Mouse (Mus musculus): Measurements from ENCODE around the gene Pnma1. TPM values are rescaled to one million over a fixed set of nuclear protein-coding genes. Genes with fewer than 3 reads are reported as not detected.

Pnma1 gene
- polyA plus RNA-seq, 1 experiment from 2014 or later = 0.88 TPM

GRCm38 (mm10) chr12:84125892-84126291, 22.4 kb downstream of the Pnma1 start:
- no peak overlapping the region for H3K27ac ChIP-seq (replicated peaks; ENCODE audit: low read depth, low read length)
- no peak overlapping the region for H3K9ac ChIP-seq (replicated peaks; ENCODE audit: low read length)
- H3K27me3 ChIP-seq (ENCODE audit: control insufficient read depth, insufficient read depth, low read length) = no peaks in the 10 kb centered on the region
- H3K4me2 ChIP-seq (ENCODE audit: low read depth, low read length) = no peak overlapping the region
- H3K4me3 ChIP-seq (ENCODE audit: low read depth, low read length) = no peak overlapping the region
- no peak for DNase-seq (ENCODE audit: low spot score)
- ATAC-seq (replicated peaks; ENCODE audit: insufficient number of reproducible peaks, low FRiP score, low TSS enrichment, low read depth) = no peak
- H3K4me1 ChIP-seq (ENCODE audit: control insufficient read depth, insufficient read depth, low read length) = no peaks in the 10 kb centered on the region
- WGBS = 77% methylated on average over 12 of the region's 12 CpGs
- no peaks in the 10 kb centered on the region for H3K9me3 ChIP-seq (replicated peaks; ENCODE audit: control insufficient read depth, low read length)
- H3K36me3 ChIP-seq (replicated peaks; ENCODE audit: control insufficient read depth, insufficient read depth, low read depth, low read length) = no peaks in the 10 kb centered on the region

GRCm38 (mm10) chr12:84119584-84119983, 28.7 kb downstream of the Pnma1 start:
- Histone ChIP-seq H3K4me2 (ENCODE audit: low read depth, low read length) (no peak overlapping the region), H3K36me3 (replicated peaks; ENCODE audit: control insufficient read depth, insufficient read depth, low read depth, low read length) (no peaks in the 10 kb centered on the region), H3K9me3 (replicated peaks; ENCODE audit: control insufficient read depth, low read length) (no peaks in the 10 kb centered on the region), H3K27me3 (ENCODE audit: control insufficient read depth, insufficient read depth, low read length) (no peaks in the 10 kb centered on the region), H3K9ac (replicated peaks; ENCODE audit: low read length) (no peak overlapping the region), H3K4me3 (ENCODE audit: low read depth, low read length) (no peak overlapping the region), H3K27ac (replicated peaks; ENCODE audit: low read depth, low read length) (no peak overlapping the region), H3K4me1 (ENCODE audit: control insufficient read depth, insufficient read depth, low read length) (no peaks in the 10 kb centered on the region)
- WGBS = 90% methylated on average over 5 of the region's 5 CpGs
- DNase-seq (ENCODE audit: low spot score) (no peak), ATAC-seq (replicated peaks; ENCODE audit: insufficient number of reproducible peaks, low FRiP score, low TSS enrichment, low read depth) (no peak)

GRCm38 (mm10) chr12:84114153-84114994, 33.9 kb downstream of the Pnma1 start, which contains the start of gene Dnal1:
Gene Dnal1, plus strand, starts transcription at chr12:84114366.
- DNase-seq (ENCODE audit: low spot score) (peak; percentile 95), ATAC-seq (replicated peaks; ENCODE audit: insufficient number of reproducible peaks, low FRiP score, low TSS enrichment, low read depth) (peak; percentile 97)
- Histone ChIP-seq H3K4me2 (ENCODE audit: low read depth, low read length) (peak within 1 kb of the TSS; percentile 72), H3K9me3 (replicated peaks; ENCODE audit: control insufficient read depth, low read length) (no peaks in the 10 kb centered on the region), H3K27me3 (ENCODE audit: control insufficient read depth, insufficient read depth, low read length) (no peaks in the 10 kb centered on the region), H3K36me3 (replicated peaks; ENCODE audit: control insufficient read depth, insufficient read depth, low read depth, low read length) (no peaks in the 10 kb centered on the region), H3K4me1 (ENCODE audit: control insufficient read depth, insufficient read depth, low read length) (no peaks in the 10 kb centered on the region), H3K4me3 (ENCODE audit: low read depth, low read length) (peak within 1 kb of the TSS; percentile 77), H3K27ac (replicated peaks; ENCODE audit: low read depth, low read length) (no peak within 1 kb of the TSS), H3K9ac (replicated peaks; ENCODE audit: low read length) (peak within 1 kb of the TSS; percentile 66)
- 2% methylated on average over 33 of the region's 35 CpGs for WGBS

GRCm38 (mm10) chr12:84113676-84114075, 34.6 kb downstream of the Pnma1 start:
- H3K4me3 ChIP-seq (ENCODE audit: low read depth, low read length) = peak overlapping the region; percentile 77; the same call in 1 of the 2 replicates
- ATAC-seq (replicated peaks; ENCODE audit: insufficient number of reproducible peaks, low FRiP score, low TSS enrichment, low read depth) (no peak), DNase-seq (ENCODE audit: low spot score) (no peak)
- H3K4me1 ChIP-seq (ENCODE audit: control insufficient read depth, insufficient read depth, low read length) = no peaks in the 10 kb centered on the region
- 49% methylated on average over 6 of the region's 6 CpGs for WGBS
- no peaks in the 10 kb centered on the region for H3K27me3 ChIP-seq (ENCODE audit: control insufficient read depth, insufficient read depth, low read length)
- no peaks in the 10 kb centered on the region for H3K36me3 ChIP-seq (replicated peaks; ENCODE audit: control insufficient read depth, insufficient read depth, low read depth, low read length)
- no peak overlapping the region for H3K9ac ChIP-seq (replicated peaks; ENCODE audit: low read length)
- no peak overlapping the region for H3K27ac ChIP-seq (replicated peaks; ENCODE audit: low read depth, low read length)
- H3K4me2 ChIP-seq (ENCODE audit: low read depth, low read length) = peak overlapping the region; percentile 72
- no peaks in the 10 kb centered on the region for H3K9me3 ChIP-seq (replicated peaks; ENCODE audit: control insufficient read depth, low read length)

- Histone ChIP-seq H3K9me3 (replicated peaks; ENCODE audit: control insufficient read depth, low read length) (no peaks in the 10 kb centered on the region), H3K9ac (replicated peaks; ENCODE audit: low read length) (no peak overlapping the region), H3K27ac (replicated peaks; ENCODE audit: low read depth, low read length) (no peak overlapping the region), H3K4me1 (ENCODE audit: control insufficient read depth, insufficient read depth, low read length) (no peaks in the 10 kb centered on the region), H3K27me3 (ENCODE audit: control insufficient read depth, insufficient read depth, low read length) (no peaks in the 10 kb centered on the region), H3K4me2 (ENCODE audit: low read depth, low read length) (no peak overlapping the region), H3K4me3 (ENCODE audit: low read depth, low read length) (no peak overlapping the region), H3K36me3 (replicated peaks; ENCODE audit: control insufficient read depth, insufficient read depth, low read depth, low read length) (no peaks in the 10 kb centered on the region)
- no peak for DNase-seq (ENCODE audit: low spot score)
- ATAC-seq (replicated peaks; ENCODE audit: insufficient number of reproducible peaks, low FRiP score, low TSS enrichment, low read depth) = no peak
- 90% methylated on average over 4 of the region's 4 CpGs for WGBS
These were observed 37.5 kb downstream of the Pnma1 start for GRCm38 (mm10) chr12:84110814-84111213.

GRCm38 (mm10) chr12:84109924-84110323, 38.4 kb downstream of the Pnma1 start:
- H3K4me3 ChIP-seq (ENCODE audit: low read depth, low read length) = no peak overlapping the region
- 67% methylated on average over 1 of the region's 1 CpGs for WGBS
- no peak overlapping the region for H3K4me2 ChIP-seq (ENCODE audit: low read depth, low read length)
- H3K27me3 ChIP-seq (ENCODE audit: control insufficient read depth, insufficient read depth, low read length) = no peaks in the 10 kb centered on the region
- no peak for ATAC-seq (replicated peaks; ENCODE audit: insufficient number of reproducible peaks, low FRiP score, low TSS enrichment, low read depth)
- no peaks in the 10 kb centered on the region for H3K4me1 ChIP-seq (ENCODE audit: control insufficient read depth, insufficient read depth, low read length)
- H3K27ac ChIP-seq (replicated peaks; ENCODE audit: low read depth, low read length) = no peak overlapping the region
- no peak for DNase-seq (ENCODE audit: low spot score)
- no peaks in the 10 kb centered on the region for H3K9me3 ChIP-seq (replicated peaks; ENCODE audit: control insufficient read depth, low read length)
- no peaks in the 10 kb centered on the region for H3K36me3 ChIP-seq (replicated peaks; ENCODE audit: control insufficient read depth, insufficient read depth, low read depth, low read length)
- no peak overlapping the region for H3K9ac ChIP-seq (replicated peaks; ENCODE audit: low read length)

GRCm38 (mm10) chr12:84107692-84108091, 40.6 kb downstream of the Pnma1 start:
- Histone ChIP-seq H3K4me1 (ENCODE audit: control insufficient read depth, insufficient read depth, low read length) (no peaks in the 10 kb centered on the region), H3K4me3 (ENCODE audit: low read depth, low read length) (no peak overlapping the region), H3K9me3 (replicated peaks; ENCODE audit: control insufficient read depth, low read length) (no peaks in the 10 kb centered on the region), H3K36me3 (replicated peaks; ENCODE audit: control insufficient read depth, insufficient read depth, low read depth, low read length) (no peaks in the 10 kb centered on the region), H3K27ac (replicated peaks; ENCODE audit: low read depth, low read length) (no peak overlapping the region), H3K9ac (replicated peaks; ENCODE audit: low read length) (no peak overlapping the region), H3K4me2 (ENCODE audit: low read depth, low read length) (no peak overlapping the region), H3K27me3 (ENCODE audit: control insufficient read depth, insufficient read depth, low read length) (no peaks in the 10 kb centered on the region)
- ATAC-seq (replicated peaks; ENCODE audit: insufficient number of reproducible peaks, low FRiP score, low TSS enrichment, low read depth) = no peak
- DNase-seq (ENCODE audit: low spot score) = no peak
- WGBS = 79% methylated on average over 1 of the region's 1 CpGs

- Histone ChIP-seq H3K36me3 (replicated peaks; ENCODE audit: control insufficient read depth, insufficient read depth, low read depth, low read length) (no peaks in the 10 kb centered on the region), H3K27ac (replicated peaks; ENCODE audit: low read depth, low read length) (no peak overlapping the region), H3K4me1 (ENCODE audit: control insufficient read depth, insufficient read depth, low read length) (no peaks in the 10 kb centered on the region), H3K4me3 (ENCODE audit: low read depth, low read length) (no peak overlapping the region), H3K4me2 (ENCODE audit: low read depth, low read length) (no peak overlapping the region), H3K27me3 (ENCODE audit: control insufficient read depth, insufficient read depth, low read length) (no peaks in the 10 kb centered on the region), H3K9me3 (replicated peaks; ENCODE audit: control insufficient read depth, low read length) (no peaks in the 10 kb centered on the region), H3K9ac (replicated peaks; ENCODE audit: low read length) (no peak overlapping the region)
- ATAC-seq (replicated peaks; ENCODE audit: insufficient number of reproducible peaks, low FRiP score, low TSS enrichment, low read depth) (no peak), DNase-seq (ENCODE audit: low spot score) (no peak)
- 77% methylated on average over 3 of the region's 3 CpGs for WGBS
These were observed 41.3 kb downstream of the Pnma1 start for GRCm38 (mm10) chr12:84107012-84107411.

All from embryonic facial prominence, embryonic 11.5 days (tissue).